Comparison of ENCODE assay signal across 8 mouse cellular contexts in the genomic region with DNA sequence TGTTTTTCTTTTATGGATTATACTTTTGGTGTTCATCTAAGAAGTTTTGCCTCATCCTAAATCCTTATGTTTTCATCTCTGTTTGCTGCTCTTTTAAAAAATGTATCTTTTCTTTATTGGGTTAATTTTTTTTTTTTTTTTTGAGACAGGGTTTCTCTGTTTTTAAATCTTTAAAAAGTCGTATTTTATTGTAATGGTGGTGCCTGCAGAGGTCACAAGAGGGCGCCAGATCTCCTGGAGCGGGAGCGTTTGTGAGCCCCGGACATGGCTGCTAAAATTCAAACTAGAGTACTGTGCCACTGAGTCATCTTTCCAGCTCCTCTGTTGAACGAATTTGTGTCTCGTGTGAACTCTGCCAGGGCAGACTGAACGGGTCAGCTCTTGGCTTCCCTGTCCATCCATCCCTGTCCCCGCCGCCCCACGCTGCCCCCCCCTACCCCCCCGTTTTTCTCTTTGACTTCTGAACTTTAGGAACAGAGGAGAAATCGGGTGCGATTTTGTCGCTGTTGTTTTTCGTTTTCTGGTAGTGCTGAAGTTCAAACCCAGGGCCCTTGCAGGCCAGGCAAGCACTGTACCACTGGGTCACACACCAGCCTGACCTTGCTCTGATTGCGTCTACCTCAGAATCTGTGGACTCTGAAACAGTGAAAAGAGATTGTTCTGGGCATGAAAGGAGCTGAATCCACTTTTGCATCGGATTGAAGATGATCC. TPM values are rescaled to one million over a fixed set of nuclear protein-coding genes. Genes with fewer than 3 reads are reported as not detected.
DNase-seq lines count a peak whose midpoint lies in the region; ATAC-seq and TF ChIP-seq lines count a peak whose summit lies in the region.

No protein-coding gene starts in this region.

- H3K27me3 ChIP-seq in hindbrain, postnatal 0 days (ENCODE audit: insufficient read depth, low read length): no peaks in the 10 kb centered on the region

- WGBS in hindbrain, postnatal 0 days: 11% methylated on average over 18 of the region's 18 CpGs

- no peak overlapping the region for H3K9ac ChIP-seq in hindbrain, postnatal 0 days (replicated peaks; ENCODE audit: low read length)

- peak; percentile 75 for TF ChIP-seq CTCF in hindbrain, postnatal 0 days (IDR thresholded peaks at IDR 0.05; ENCODE audit: low read depth)

- H3K27ac ChIP-seq in hindbrain, postnatal 0 days: no peak overlapping the region

- peak overlapping the region; percentile 24 for H3K4me3 ChIP-seq in hindbrain, postnatal 0 days (ENCODE audit: low read length)

- peak overlapping the region; percentile 41 for H3K4me2 ChIP-seq in hindbrain, postnatal 0 days (ENCODE audit: low read depth, low read length)

- no peaks in the 10 kb centered on the region for H3K9me3 ChIP-seq in hindbrain, postnatal 0 days (ENCODE audit: low read length)

- no peaks in the 10 kb centered on the region for H3K4me1 ChIP-seq in hindbrain, postnatal 0 days (ENCODE audit: insufficient read depth, low read length)

- ATAC-seq in cerebellum, adult (ENCODE audit: insufficient number of reproducible peaks, low FRiP score, low TSS enrichment): no peak
- peak; percentile 56; the same call in 1 of the 2 replicates for ATAC-seq in hindbrain, postnatal 0 days
- peak; percentile 71 for ATAC-seq in megakaryocyte-erythroid progenitor cell, adult 5-6 weeks (replicated peaks; ENCODE audit: low FRiP score, low TSS enrichment, poor library complexity, severe bottlenecking)

- H3K36me3 ChIP-seq in hindbrain, postnatal 0 days (ENCODE audit: insufficient read depth, low read length): no peaks in the 10 kb centered on the region

- intact Hi-C loops in left cerebral cortex, postnatal 36 days (cut with DNase I): no loop called here

- DNase-seq in cerebellum, adult 11 months: peak; percentile 9
- DNase-seq in cerebellum, adult 9-11 months: peak; percentile 10
- DNase-seq in frontal cortex, postnatal 25 days (ENCODE audit: low spot score in 2 of 2): peak; percentile 23 to 47
- DNase-seq in hindbrain, postnatal 0 days (ENCODE audit: low spot score): peak; percentile 80
- DNase-seq in left cerebral cortex, postnatal 36 days (ENCODE audit: low spot score in 2 of 2): peak; percentile 36 to 57
- peak; percentile 38 for DNase-seq in right cerebral cortex, postnatal 25 days

RNA-seq across cellular contexts. Expression of gene Gpnmb, which starts 3.3 kb away (rescaled TPM):
- 0.29 and 0.89 TPM in 2 replicates for total RNA-seq in hindbrain, postnatal 0 days (2014; rRNA removed)
- polyA plus RNA-seq in hindbrain, postnatal 0 days (2015; fragmentation: Nextera tagmentation; extraction: Ambion mirVana): 0.44 and 0.45 TPM in 2 replicates
- total RNA-seq in left cerebral cortex, postnatal 36 days (2021): 1 to 10 TPM; 1.1 to 1.8 TPM
- total RNA-seq in megakaryocyte-erythroid progenitor cell, adult 5-6 weeks (2014; fragmentation: Nextera tagmentation): not detected in 2 replicates
- not detected in 2 replicates for total RNA-seq in megakaryocyte-erythroid progenitor cell, adult 5-6 weeks (2017)

RNA-seq across cellular contexts. Expression of gene Malsu1, which starts 34.0 kb away (rescaled TPM):
- 19.9 and 53.1 TPM in 2 replicates for total RNA-seq in hindbrain, postnatal 0 days (2014; rRNA removed)
- 97.4 and 99.8 TPM in 2 replicates for polyA plus RNA-seq in hindbrain, postnatal 0 days (2015; fragmentation: Nextera tagmentation; extraction: Ambion mirVana)
- 10 to 100 TPM; 30.4 to 32.0 TPM for total RNA-seq in left cerebral cortex, postnatal 36 days (2021)
- 20.5 and 32.3 TPM in 2 replicates for total RNA-seq in megakaryocyte-erythroid progenitor cell, adult 5-6 weeks (2014; fragmentation: Nextera tagmentation)
- 7.7 and 37.2 TPM in 2 replicates for total RNA-seq in megakaryocyte-erythroid progenitor cell, adult 5-6 weeks (2017)

RNA-seq across cellular contexts. Expression of gene Svs1, which starts 53.0 kb away (rescaled TPM):
- total RNA-seq in hindbrain, postnatal 0 days (2014; rRNA removed): not detected in 2 replicates
- polyA plus RNA-seq in hindbrain, postnatal 0 days (2015; fragmentation: Nextera tagmentation; extraction: Ambion mirVana): not detected in 2 replicates
- total RNA-seq in left cerebral cortex, postnatal 36 days (2021): not detected
- total RNA-seq in megakaryocyte-erythroid progenitor cell, adult 5-6 weeks (2014; fragmentation: Nextera tagmentation): not detected in 2 replicates
- not detected in 2 replicates for total RNA-seq in megakaryocyte-erythroid progenitor cell, adult 5-6 weeks (2017)

Comparison
In these comparisons a context has a peak if more than half of its experiments do, and no peak if none do; other contexts are left out.
1. DNase-seq: peak in every context shown above with its lines; median percentile 80 in hindbrain, postnatal 0 days; 46 in left cerebral cortex, postnatal 36 days; 38 in right cerebral cortex, postnatal 25 days; 35 in frontal cortex, postnatal 25 days; 10 in cerebellum, adult 9-11 months; 9 in cerebellum, adult 11 months.